Mouse (Mus musculus) heart, embryonic 13.5 days (tissue): ENCODE results near the gene Fam13a. TPM values are rescaled to one million over a fixed set of nuclear protein-coding genes. Genes with fewer than 3 reads are reported as not detected.

Source experiments
- ATAC-seq: fragments of 200-750 bp; cut with Nextera tagmentation; 2 replicates; pipeline ENCODE4 v1.8.0; 2017; ENCODE audit warnings: moderate TSS enrichment; ENCODE audit not compliant: insufficient number of reproducible peaks, low FRiP score, low TSS enrichment; ENCODE audit errors: extremely low read depth
- H3K27ac ChIP-seq: fragments of 300-500 bp; sonication (generic); replicated peaks from 2 replicates; pipeline ENCODE4 v1.5.1; 2015; ENCODE audit warnings: moderate library complexity, mild to moderate bottlenecking, inconsistent platforms
- H3K27me3 ChIP-seq: fragments of 300-500 bp; sonication (generic); replicated peaks from 2 replicates; pipeline ENCODE4 v1.6.1; 2015; ENCODE audit warnings: mild to moderate bottlenecking, inconsistent platforms
- H3K36me3 ChIP-seq: fragments of 300-500 bp; sonication (generic); 2 replicates; pipeline ENCODE4 v1.6.1; 2015; ENCODE audit warnings: mild to moderate bottlenecking, inconsistent platforms
- H3K4me1 ChIP-seq: fragments of 300-500 bp; sonication (generic); 2 replicates; pipeline ENCODE4 v1.6.1; 2015; ENCODE audit warnings: inconsistent platforms
- H3K4me2 ChIP-seq: fragments of 300-500 bp; sonication (generic); 2 replicates; pipeline ENCODE4 v1.6.1; 2015; ENCODE audit warnings: inconsistent platforms, mild to moderate bottlenecking, moderate library complexity
- H3K4me3 ChIP-seq: fragments of 300-500 bp; sonication (generic); 2 replicates; pipeline ENCODE4 v1.5.1; 2015; ENCODE audit warnings: moderate library complexity, mild to moderate bottlenecking, inconsistent platforms
- H3K9ac ChIP-seq: fragments of 300-500 bp; sonication (generic); 2 replicates; pipeline ENCODE4 v1.6.1; 2015; ENCODE audit warnings: inconsistent platforms, mild to moderate bottlenecking, moderate library complexity
- H3K9me3 ChIP-seq: fragments of 300-500 bp; sonication (generic); 2 replicates; pipeline ENCODE4 v1.6.1; 2016; ENCODE audit warnings: inconsistent platforms
- WGBS: fragments of 180-500 bp; shearing (Covaris S2); methylation state at CpG from one replicate; pipeline ENCODE4 v1.1.7; 2015; ENCODE audit warnings: mixed read lengths; 5-methylcytosine and 5-hydroxymethylcytosine counted together
- polyA plus RNA-seq: library from polyadenylated mRNA; unstranded; fragments of >200 nt; fragmentation: Nextera tagmentation; extraction: Ambion mirVana; gene quantifications from 2 replicates; pipeline ENCODE4 v1.2.1, GENCODE M21; 2015

Fam13a gene
- polyA plus RNA-seq: 5.7 and 7.1 TPM in 2 replicates

- H3K4me1 ChIP-seq: peaks cover 15% of the 10 kb centered on the region
- no peaks in the 10 kb centered on the region for H3K9me3 ChIP-seq
- H3K27ac ChIP-seq: peak within 1 kb of the TSS; percentile 82
- H3K9ac ChIP-seq: peak within 1 kb of the TSS; percentile 81
- peak within 1 kb of the TSS; percentile 62 for H3K4me3 ChIP-seq
- no peaks in the 10 kb centered on the region for H3K36me3 ChIP-seq
- peak within 1 kb of the TSS; percentile 74 for H3K4me2 ChIP-seq
- no peaks in the 10 kb centered on the region for H3K27me3 ChIP-seq
- WGBS: under 1% methylated on average over 16 of the region's 16 CpGs
- peak; percentile 95 for ATAC-seq
These were observed at the start of gene Fam13a for GRCm38 (mm10) chr6:59024164-59024724. Gene Fam13a (minus strand): TSS chr6:59024549.

- H3K27me3 ChIP-seq: no peaks in the 10 kb centered on the region
- no peak overlapping the region for H3K4me3 ChIP-seq
- no peaks in the 10 kb centered on the region for H3K36me3 ChIP-seq
- H3K9ac ChIP-seq: no peak overlapping the region
- H3K9me3 ChIP-seq: peaks cover 14% of the 10 kb centered on the region; the same call in 1 of the 2 replicates
- 78% methylated on average over 5 of the region's 5 CpGs for WGBS
- no peak overlapping the region for H3K27ac ChIP-seq
- no peaks in the 10 kb centered on the region for H3K4me1 ChIP-seq
- H3K4me2 ChIP-seq: no peak overlapping the region
- no peak for ATAC-seq
These were observed 48.0 kb upstream of the Fam13a start for GRCm38 (mm10) chr6:59072096-59073060.

- peaks cover 12% of the 10 kb centered on the region; the same call in 1 of the 2 replicates for H3K9me3 ChIP-seq
- no peak overlapping the region for H3K9ac ChIP-seq
- H3K4me1 ChIP-seq: no peaks in the 10 kb centered on the region
- H3K36me3 ChIP-seq: no peaks in the 10 kb centered on the region
- H3K4me2 ChIP-seq: no peak overlapping the region
- H3K27me3 ChIP-seq: no peaks in the 10 kb centered on the region
- no peak overlapping the region for H3K4me3 ChIP-seq
- no peak for ATAC-seq
- WGBS: 76% methylated on average over 3 of the region's 3 CpGs
- no peak overlapping the region for H3K27ac ChIP-seq
These were observed 47.3 kb upstream of the Fam13a start for GRCm38 (mm10) chr6:59071691-59072090.

GRCm38 (mm10) chr6:59068187-59068586 lies 43.8 kb upstream of the Fam13a start:
- WGBS: 77% methylated on average over 5 of the region's 5 CpGs
- ATAC-seq: no peak

GRCm38 (mm10) chr6:59064440-59064839 lies 40.1 kb upstream of the Fam13a start:
- no peaks in the 10 kb centered on the region for H3K27me3 ChIP-seq
- H3K9me3 ChIP-seq: no peaks in the 10 kb centered on the region
- WGBS: 57% methylated on average over 4 of the region's 4 CpGs
- H3K4me1 ChIP-seq: no peaks in the 10 kb centered on the region
- H3K27ac ChIP-seq: no peak overlapping the region
- no peak overlapping the region for H3K9ac ChIP-seq
- no peak for ATAC-seq
- no peak overlapping the region for H3K4me2 ChIP-seq
- H3K4me3 ChIP-seq: no peak overlapping the region
- no peaks in the 10 kb centered on the region for H3K36me3 ChIP-seq

More at GRCm38 (mm10) chr6:59068187-59068586, 43.8 kb upstream of the Fam13a start:
- Histone ChIP-seq H3K4me3 (no peak overlapping the region), H3K4me2 (no peak overlapping the region), H3K36me3 (no peaks in the 10 kb centered on the region), H3K9me3 (no peaks in the 10 kb centered on the region), H3K9ac (no peak overlapping the region), H3K27ac (no peak overlapping the region), H3K4me1 (no peaks in the 10 kb centered on the region), H3K27me3 (no peaks in the 10 kb centered on the region)

GRCm38 (mm10) chr6:59053232-59053631 lies 28.9 kb upstream of the Fam13a start:
- H3K4me2 ChIP-seq: no peak overlapping the region
- 71% methylated on average over 2 of the region's 2 CpGs for WGBS
- no peaks in the 10 kb centered on the region for H3K27me3 ChIP-seq
- H3K36me3 ChIP-seq: no peaks in the 10 kb centered on the region
- ATAC-seq: no peak
- no peak overlapping the region for H3K4me3 ChIP-seq
- H3K27ac ChIP-seq: no peak overlapping the region
- H3K9ac ChIP-seq: no peak overlapping the region
- no peaks in the 10 kb centered on the region for H3K4me1 ChIP-seq
- no peaks in the 10 kb centered on the region for H3K9me3 ChIP-seq

- no peak for ATAC-seq
- H3K27ac ChIP-seq: no peak overlapping the region
- H3K36me3 ChIP-seq: no peaks in the 10 kb centered on the region
- no peaks in the 10 kb centered on the region for H3K9me3 ChIP-seq
- 73% methylated on average over 1 of the region's 1 CpGs for WGBS
- H3K27me3 ChIP-seq: no peaks in the 10 kb centered on the region
- no peaks in the 10 kb centered on the region for H3K4me1 ChIP-seq
- no peak overlapping the region for H3K4me3 ChIP-seq
- H3K9ac ChIP-seq: no peak overlapping the region
- H3K4me2 ChIP-seq: no peak overlapping the region
These were observed 15.4 kb upstream of the Fam13a start for GRCm38 (mm10) chr6:59039719-59040118.

- H3K27ac ChIP-seq: no peak overlapping the region
- no peaks in the 10 kb centered on the region for H3K27me3 ChIP-seq
- H3K9me3 ChIP-seq: no peaks in the 10 kb centered on the region
- 78% methylated on average over 5 of the region's 5 CpGs for WGBS
- 0 out of 2 replicates have a peak, but pooled peaks cover 3% of the 10 kb centered on the region for H3K4me1 ChIP-seq
- no peak overlapping the region for H3K9ac ChIP-seq
- H3K4me2 ChIP-seq: no peak overlapping the region
- H3K4me3 ChIP-seq: no peak overlapping the region
- ATAC-seq: no peak
- no peaks in the 10 kb centered on the region for H3K36me3 ChIP-seq
These were observed 8.4 kb upstream of the Fam13a start for GRCm38 (mm10) chr6:59032748-59033147.

GRCm38 (mm10) chr6:59031539-59031938 lies 7.2 kb upstream of the Fam13a start:
- WGBS: 59% methylated on average over 6 of the region's 6 CpGs
- Histone ChIP-seq H3K36me3 (no peaks in the 10 kb centered on the region), H3K9ac (no peak overlapping the region), H3K9me3 (no peaks in the 10 kb centered on the region), H3K27me3 (no peaks in the 10 kb centered on the region), H3K27ac (no peak overlapping the region), H3K4me1 (0 out of 2 replicates have a peak, but pooled peaks cover 3% of the 10 kb centered on the region), H3K4me2 (no peak overlapping the region), H3K4me3 (no peak overlapping the region)
- no peak for ATAC-seq

- Histone ChIP-seq H3K4me2 (no peak overlapping the region), H3K4me1 (0 out of 2 replicates have a peak, but pooled peaks cover 3% of the 10 kb centered on the region), H3K9me3 (no peaks in the 10 kb centered on the region), H3K4me3 (no peak overlapping the region), H3K27ac (no peak overlapping the region), H3K27me3 (no peaks in the 10 kb centered on the region), H3K36me3 (no peaks in the 10 kb centered on the region), H3K9ac (no peak overlapping the region)
- WGBS: 74% methylated on average over 2 of the region's 2 CpGs
- no peak for ATAC-seq
These were observed 6.3 kb upstream of the Fam13a start for GRCm38 (mm10) chr6:59030667-59031066.

- ATAC-seq: no peak
- Histone ChIP-seq H3K36me3 (no peaks in the 10 kb centered on the region), H3K27me3 (no peaks in the 10 kb centered on the region), H3K27ac (no peak overlapping the region), H3K4me1 (0 out of 2 replicates have a peak, but pooled peaks cover 3% of the 10 kb centered on the region), H3K9me3 (no peaks in the 10 kb centered on the region), H3K4me3 (no peak overlapping the region), H3K4me2 (no peak overlapping the region), H3K9ac (no peak overlapping the region)
These were observed 5.7 kb upstream of the Fam13a start for GRCm38 (mm10) chr6:59030037-59030436.
